ENCODE assay signal across 11 mouse cellular contexts in the genomic region with DNA sequence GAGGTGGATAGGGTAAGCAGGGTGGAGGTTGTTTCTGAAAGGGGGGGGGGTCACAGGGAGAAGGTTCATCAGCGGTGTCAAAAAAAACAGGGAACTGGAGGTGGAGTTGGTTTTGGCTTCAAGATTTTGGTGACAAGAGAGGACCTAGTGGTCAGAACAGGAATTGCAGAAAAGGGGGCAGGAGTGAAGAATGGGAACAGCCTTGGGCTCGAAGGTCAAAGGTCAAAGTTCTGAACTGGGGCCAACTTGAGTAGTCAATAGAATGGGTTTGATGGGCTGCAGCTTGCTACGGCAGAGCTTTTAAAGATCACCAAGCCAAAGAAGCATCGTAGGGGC. TPM values are rescaled to one million over a fixed set of nuclear protein-coding genes. Genes with fewer than 3 reads are reported as not detected.
A peak's percentile ranks its signal among the peaks of the same experiment; 100 is the strongest.
DNase-seq lines count a peak whose midpoint lies in the region; ATAC-seq and TF ChIP-seq lines count a peak whose summit lies in the region.
"Had no signal": no experiment of that assay in that cellular context is flagged by ENCODE, and none has a peak within 500 bp of the region (broad histone marks: within the 10 kb centered on the region; RNA-seq: fewer than 3 reads in every experiment).

No protein-coding gene starts in this region.

- H3K4me2 ChIP-seq in lung, embryonic 14.5 days = no peak overlapping the region
- H3K4me2 ChIP-seq: neural tube, embryonic 12.5 days had no signal

- no peak for DNase-seq in cerebellum, adult 2 months
- no peak for DNase-seq in cerebellum, adult 8-10 months
- DNase-seq in lung, embryonic 14.5 days = peak; percentile 38
- DNase-seq in lung, postnatal 4 days = no peak
- peak; percentile 46 for DNase-seq in splenic B cell, adult 2 months (ENCODE audit: low read depth, low spot score)
- no peak for DNase-seq in adipocyte (ENCODE audit: low spot score)
- DNase-seq in cerebellum, adult 9-10 months = no peak
- DNase-seq: spleen, adult 18-20 months had no signal

- no peaks in the 10 kb centered on the region for H3K36me3 ChIP-seq in lung, embryonic 14.5 days (ENCODE audit: insufficient read depth)
- no peaks in the 10 kb centered on the region; the same call in 1 of the 2 replicates for H3K36me3 ChIP-seq in splenic B cell, adult 2 months (ENCODE audit: control insufficient read depth, insufficient read depth, low read length, poor library complexity, severe bottlenecking)
- H3K36me3 ChIP-seq: neural tube, embryonic 12.5 days had no signal

- no peak for TF ChIP-seq POLR2A in cerebellum, adult 2 months (IDR thresholded peaks at IDR 0.05; ENCODE audit: borderline replicate concordance, insufficient read depth, low read length)

- no peaks in the 10 kb centered on the region for H3K4me1 ChIP-seq in cerebellum, adult 2 months (ENCODE audit: control insufficient read depth, insufficient read depth, low read length)
- no peaks in the 10 kb centered on the region for H3K4me1 ChIP-seq in lung, embryonic 14.5 days (ENCODE audit: insufficient read depth)
- H3K4me1 ChIP-seq: neural tube, embryonic 12.5 days had no signal

- WGBS in cerebellum, adult 2 months = 82% methylated on average over 4 of the region's 4 CpGs
- 80% methylated on average over 4 of the region's 4 CpGs for WGBS in lung, embryonic 14.5 days

- H3K27me3 ChIP-seq in cerebellum, adult 2 months (ENCODE audit: control insufficient read depth, insufficient read depth, low read length) = no peaks in the 10 kb centered on the region
- no peaks in the 10 kb centered on the region for H3K27me3 ChIP-seq in lung, embryonic 14.5 days (ENCODE audit: insufficient read depth, low read length)
- no peaks in the 10 kb centered on the region; the same call in 1 of the 2 replicates for H3K27me3 ChIP-seq in splenic B cell, adult 2 months (ENCODE audit: control insufficient read depth, insufficient read depth, low read length, poor library complexity, severe bottlenecking)
- H3K27me3 ChIP-seq: neural tube, embryonic 12.5 days had no signal

- H3K9ac ChIP-seq in lung, embryonic 14.5 days = no peak overlapping the region
- H3K9ac ChIP-seq: neural tube, embryonic 12.5 days had no signal

- no peaks in the 10 kb centered on the region for H3K9me3 ChIP-seq in lung, embryonic 14.5 days (ENCODE audit: low read depth, low read length)
- H3K9me3 ChIP-seq: neural tube, embryonic 12.5 days had no signal

- 0 out of 2 replicates have a peak, but pooled peaks have one; percentile 5 for TF ChIP-seq CTCF in cerebellum, adult 2 months (IDR thresholded peaks at IDR 0.05; ENCODE audit: borderline replicate concordance, insufficient read depth, low read depth, low read length)
- TF ChIP-seq CTCF in lung, embryonic 14.5 days (IDR thresholded peaks at IDR 0.05; ENCODE audit: low read depth) = peak; percentile 40

- H3K4me3 ChIP-seq in cerebellum, adult 2 months (replicated peaks; ENCODE audit: insufficient read depth, low read depth, low read length) = no peak overlapping the region
- H3K4me3 ChIP-seq in lung, embryonic 14.5 days (ENCODE audit: low read depth, low read length) = no peak overlapping the region
- H3K4me3 ChIP-seq: neural tube, embryonic 12.5 days had no signal

- ATAC-seq in lung, embryonic 14.5 days (ENCODE audit: insufficient read depth) = no peak
- peak; percentile 57; the same call in 1 of the 2 replicates for ATAC-seq in common myeloid progenitor, adult 5-6 weeks (replicated peaks; ENCODE audit: low read depth, poor library complexity, severe bottlenecking)

- no peak overlapping the region for H3K27ac ChIP-seq in cerebellum, adult 2 months (ENCODE audit: insufficient read depth, low read length)
- H3K27ac ChIP-seq in lung, embryonic 14.5 days (ENCODE audit: low read depth) = no peak overlapping the region
- H3K27ac ChIP-seq: neural tube, embryonic 12.5 days had no signal

RNA-seq across cellular contexts. Expression of gene 4930524J08Rik, which starts 28.1 kb away (rescaled TPM):
- polyA plus RNA-seq in cerebellum, adult 2 months (2012; rRNA removed) = 1.6 and 1.8 TPM in 2 replicates
- polyA plus RNA-seq in lung, embryonic 14.5 days (2014; fragmentation: Nextera tagmentation; extraction: Ambion mirVana) = 2.0 and 3.0 TPM in 2 replicates
- total RNA-seq in common myeloid progenitor, adult 5-6 weeks (2017) = 1.4 TPM in 1 of 2 replicates, not detected in the other
- total RNA-seq: hematopoietic stem cell, adult 5-6 weeks had no signal

RNA-seq across cellular contexts. Expression of gene Hnrnpd, which starts 28.3 kb away (rescaled TPM):
- 114 and 127 TPM in 2 replicates for polyA plus RNA-seq in cerebellum, adult 2 months (2012; rRNA removed)
- polyA plus RNA-seq in lung, embryonic 14.5 days (2014; fragmentation: Nextera tagmentation; extraction: Ambion mirVana) = 196 TPM in 2 replicates
- total RNA-seq in common myeloid progenitor, adult 5-6 weeks (2017) = 181 and 264 TPM in 2 replicates

RNA-seq across cellular contexts. Expression of gene Hnrnpdl, which starts 32.5 kb away (rescaled TPM):
- 257 and 262 TPM in 2 replicates for polyA plus RNA-seq in cerebellum, adult 2 months (2012; rRNA removed)
- polyA plus RNA-seq in lung, embryonic 14.5 days (2014; fragmentation: Nextera tagmentation; extraction: Ambion mirVana) = 200 and 204 TPM in 2 replicates
- total RNA-seq in common myeloid progenitor, adult 5-6 weeks (2017) = 461 and 481 TPM in 2 replicates

RNA-seq across cellular contexts. Expression of gene Enoph1, which starts 32.8 kb away (rescaled TPM):
- 64.7 and 74.6 TPM in 2 replicates for polyA plus RNA-seq in cerebellum, adult 2 months (2012; rRNA removed)
- 47.9 and 50.8 TPM in 2 replicates for polyA plus RNA-seq in lung, embryonic 14.5 days (2014; fragmentation: Nextera tagmentation; extraction: Ambion mirVana)
- 37.4 and 39.7 TPM in 2 replicates for total RNA-seq in common myeloid progenitor, adult 5-6 weeks (2017)

Comparison
In these comparisons a context has a peak if more than half of its experiments do, and no peak if none do; other contexts are left out.
1. DNase-seq: peak in lung, embryonic 14.5 days (single experiment) and splenic B cell, adult 2 months (single experiment); none in cerebellum, adult 2 months (0 of 2), cerebellum, adult 8-10 months (single experiment), lung, postnatal 4 days (0 of 2), adipocyte (single experiment) and cerebellum, adult 9-10 months (single experiment).